Mouse (Mus musculus): ENCODE measurements around the gene Orc5.
A peak's percentile ranks its signal among the peaks of the same experiment; 100 is the strongest.

- TF ChIP-seq MXI1 (IDR thresholded peaks at IDR 0.05; ENCODE audit: low read depth, low read length): peak; percentile 97
- peak; percentile 81 for TF ChIP-seq ETS1 (IDR thresholded peaks at IDR 0.05; ENCODE audit: low read depth, low read length)
- peak; percentile 94 to 98 for TF ChIP-seq POLR2A (IDR thresholded peaks at IDR 0.05; ENCODE audit: control insufficient read depth in 1 of 2, insufficient read depth in 1 of 2, low read depth in 1 of 2, low read length in 2 of 2, poor library complexity in 1 of 2)
- peak; percentile 92 for TF ChIP-seq MAX (IDR thresholded peaks at IDR 0.05; ENCODE audit: low read length)
Observed at GRCm38 (mm10) chr5:22550033-22550551, at the start of gene Orc5.
